Mouse (Mus musculus) midbrain, embryonic 11.5 days (tissue): ENCODE results near the gene Mrpl28. TPM values are rescaled to one million over a fixed set of nuclear protein-coding genes. Genes with fewer than 3 reads are reported as not detected.

Experiments used
- ATAC-seq: fragments of 200-750 bp; cut with Nextera tagmentation; 2 replicates; pipeline ENCODE4 v1.8.0; 2017; ENCODE audit warnings: moderate TSS enrichment, moderate library complexity; ENCODE audit not compliant: low FRiP score
- DNase-seq: peaks from one replicate; pipeline ENCODE4 v3.0.0; 2015; ENCODE audit warnings: low spot score; ENCODE audit errors: missing footprints
- H3K27ac ChIP-seq: fragments of 300-500 bp; sonication (generic); 2 replicates; pipeline ENCODE4 v1.5.1; 2014; ENCODE audit warnings: low read depth, low read length
- H3K27me3 ChIP-seq: fragments of 300-500 bp; sonication (generic); 2 replicates; pipeline ENCODE4 v1.6.1; 2014; ENCODE audit warnings: mild to moderate bottlenecking, low read length, moderate library complexity, mixed read lengths; ENCODE audit not compliant: control insufficient read depth, insufficient read depth
- H3K36me3 ChIP-seq: fragments of 300-500 bp; sonication (generic); 2 replicates; pipeline ENCODE4 v1.6.1; 2014; ENCODE audit warnings: mild to moderate bottlenecking, low read length, moderate library complexity, mixed read lengths; ENCODE audit not compliant: control insufficient read depth, insufficient read depth
- H3K4me1 ChIP-seq: fragments of 300-500 bp; sonication (generic); 2 replicates; pipeline ENCODE4 v1.6.1; 2014; ENCODE audit warnings: low read length; ENCODE audit not compliant: control insufficient read depth, insufficient read depth
- H3K4me2 ChIP-seq: fragments of 300-500 bp; sonication (generic); 2 replicates; pipeline ENCODE4 v1.6.1; 2014; ENCODE audit warnings: mild to moderate bottlenecking, moderate library complexity
- H3K4me3 ChIP-seq: fragments of 300-500 bp; sonication (generic); 2 replicates; pipeline ENCODE4 v1.5.1; 2014; ENCODE audit warnings: low read depth, low read length
- H3K9ac ChIP-seq: fragments of 300-500 bp; sonication (generic); 2 replicates; pipeline ENCODE4 v1.6.1; 2014; ENCODE audit warnings: low read length
- H3K9me3 ChIP-seq: fragments of 300-500 bp; sonication (generic); 2 replicates; pipeline ENCODE4 v1.6.1; 2016; ENCODE audit warnings: low read length; ENCODE audit not compliant: control insufficient read depth
- WGBS: fragments of 180-500 bp; shearing (Covaris S2); extraction: QIAGEN DNeasy Blood & Tissue Kit; methylation state at CpG from one replicate; pipeline ENCODE4 v1.1.7; 2014; 5-methylcytosine and 5-hydroxymethylcytosine counted together
- polyA plus RNA-seq: library from polyadenylated mRNA; unstranded; fragments of >200 nt; fragmentation: Nextera tagmentation; extraction: Ambion mirVana; gene quantifications from 2 replicates; pipeline ENCODE4 v1.2.1, GENCODE M21; 2014

The Mrpl28 gene
- polyA plus RNA-seq, 1 experiment from 2014 or later, result 275 TPM

GRCm38 (mm10) chr17:26122431-26123140 lies 714 bp upstream of the Mrpl28 start:
- Histone ChIP-seq H3K9ac (no peak overlapping the region), H3K9me3 (no peaks in the 10 kb centered on the region), H3K4me3 (no peak overlapping the region), H3K4me1 (peaks cover 10% of the 10 kb centered on the region), H3K27ac (no peak overlapping the region), H3K4me2 (no peak overlapping the region), H3K27me3 (no peaks in the 10 kb centered on the region), H3K36me3 (peaks cover 8% of the 10 kb centered on the region)
- DNase-seq (no peak), ATAC-seq (no peak)
- WGBS, result 69% methylated on average over 5 of the region's 5 CpGs

- Histone ChIP-seq H3K9ac (peak overlapping the region; percentile 81), H3K4me1 (peaks cover 10% of the 10 kb centered on the region), H3K36me3 (peaks cover 18% of the 10 kb centered on the region), H3K27me3 (no peaks in the 10 kb centered on the region), H3K9me3 (no peaks in the 10 kb centered on the region), H3K4me2 (peak overlapping the region; percentile 93), H3K27ac (no peak overlapping the region), H3K4me3 (peak overlapping the region; percentile 96)
- DNase-seq (no peak), ATAC-seq (no peak)
- WGBS, result 94% methylated on average over 7 of the region's 7 CpGs
These were observed 1.3 kb downstream of the Mrpl28 start for GRCm38 (mm10) chr17:26124560-26124959.

- Histone ChIP-seq H3K36me3 (peaks cover 22% of the 10 kb centered on the region), H3K27ac (no peak overlapping the region), H3K27me3 (0 out of 2 replicates have a peak, but pooled peaks cover 2% of the 10 kb centered on the region), H3K9ac (no peak overlapping the region), H3K9me3 (no peaks in the 10 kb centered on the region), H3K4me3 (peak overlapping the region; percentile 3; the same call in 1 of the 2 replicates), H3K4me1 (peaks cover 10% of the 10 kb centered on the region), H3K4me2 (no peak overlapping the region)
- no peak for DNase-seq
- WGBS, result 89% methylated on average over 10 of the region's 10 CpGs
- no peak for ATAC-seq
These were observed 1.9 kb downstream of the Mrpl28 start for GRCm38 (mm10) chr17:26125226-26125625.

GRCm38 (mm10) chr17:26131062-26131732 lies 7.9 kb downstream of the Mrpl28 start:
- H3K4me3 ChIP-seq, result peak overlapping the region; percentile 33
- H3K4me2 ChIP-seq, result peak overlapping the region; percentile 47
- peak overlapping the region; percentile 51 for H3K9ac ChIP-seq
- peaks cover 27% of the 10 kb centered on the region for H3K4me1 ChIP-seq
- peaks cover 24% of the 10 kb centered on the region for H3K36me3 ChIP-seq
- 52% methylated on average over 18 of the region's 18 CpGs for WGBS
- DNase-seq (peak; percentile 90), ATAC-seq (peak; percentile 74)
- H3K27ac ChIP-seq, result peak overlapping the region; percentile 92
- peaks cover 16% of the 10 kb centered on the region for H3K27me3 ChIP-seq
- H3K9me3 ChIP-seq, result no peaks in the 10 kb centered on the region

- peaks cover 18% of the 10 kb centered on the region for H3K36me3 ChIP-seq
- H3K4me1 ChIP-seq, result peaks cover 27% of the 10 kb centered on the region
- WGBS, result 38% methylated on average over 18 of the region's 18 CpGs
- peak overlapping the region; percentile 92 for H3K27ac ChIP-seq
- DNase-seq (peak; percentile 91), ATAC-seq (peak; percentile 72)
- H3K27me3 ChIP-seq, result peaks cover 16% of the 10 kb centered on the region
- H3K4me2 ChIP-seq, result peak overlapping the region; percentile 47
- H3K4me3 ChIP-seq, result peak overlapping the region; percentile 33
- H3K9ac ChIP-seq, result peak overlapping the region; percentile 51
- no peaks in the 10 kb centered on the region for H3K9me3 ChIP-seq
These were observed 8.9 kb downstream of the Mrpl28 start for GRCm38 (mm10) chr17:26131856-26132853.

GRCm38 (mm10) chr17:26137106-26137750 lies 13.9 kb downstream of the Mrpl28 start:
- H3K4me3 ChIP-seq, result no peak overlapping the region

GRCm38 (mm10) chr17:26137751-26138130 lies 14.4 kb downstream of the Mrpl28 start:
- Histone ChIP-seq H3K4me3 (peak overlapping the region; percentile 97; the same call in 1 of the 2 replicates), H3K27me3 (peaks cover 14% of the 10 kb centered on the region), H3K36me3 (peaks cover 2% of the 10 kb centered on the region; the same call in 1 of the 2 replicates), H3K27ac (no peak overlapping the region), H3K9ac (peak overlapping the region; percentile 57; the same call in 1 of the 2 replicates), H3K4me1 (peaks cover 23% of the 10 kb centered on the region), H3K4me2 (peak overlapping the region; percentile 71), H3K9me3 (no peaks in the 10 kb centered on the region)
- 77% methylated on average over 2 of the region's 2 CpGs for WGBS
- DNase-seq (no peak), ATAC-seq (peak; percentile 5; the same call in 1 of the 2 replicates)

More at GRCm38 (mm10) chr17:26137106-26137750, 13.9 kb downstream of the Mrpl28 start:
- H3K9me3 ChIP-seq, result no peaks in the 10 kb centered on the region
- H3K27me3 ChIP-seq, result peaks cover 14% of the 10 kb centered on the region
- no peak overlapping the region for H3K4me2 ChIP-seq
- no peak overlapping the region for H3K27ac ChIP-seq
- peaks cover 28% of the 10 kb centered on the region for H3K4me1 ChIP-seq
- ATAC-seq (no peak), DNase-seq (no peak)
- no peaks in the 10 kb centered on the region for H3K36me3 ChIP-seq
- 88% methylated on average over 11 of the region's 11 CpGs for WGBS
- H3K9ac ChIP-seq, result peak overlapping the region; percentile 57; the same call in 1 of the 2 replicates

- WGBS, result under 1% methylated on average over 42 of the region's 42 CpGs
- Histone ChIP-seq H3K27ac (peak within 1 kb of the TSS; percentile 71), H3K27me3 (peaks cover 14% of the 10 kb centered on the region), H3K36me3 (peaks cover 7% of the 10 kb centered on the region; the same call in 1 of the 2 replicates), H3K4me2 (peak within 1 kb of the TSS; percentile 71), H3K9ac (peak within 1 kb of the TSS; percentile 98), H3K9me3 (no peaks in the 10 kb centered on the region), H3K4me3 (peak within 1 kb of the TSS; percentile 97), H3K4me1 (peaks cover 18% of the 10 kb centered on the region)
- DNase-seq, result peak; percentile 100
- peak; percentile 97 for ATAC-seq
These were observed 15.0 kb downstream of the Mrpl28 start, which contains the start of gene Axin1 for GRCm38 (mm10) chr17:26138239-26138836. Axin1 (plus strand) TSS chr17:26138688.
